Mouse (Mus musculus) kidney, adult 18-20 months (tissue): ENCODE measurements around the gene Phf5a.
A peak's percentile ranks its signal among the peaks of the same experiment; 100 is the strongest.
"Not testable (repeated sequence)": the region's sequence is repeated elsewhere in the genome, so short reads cannot be mapped to it uniquely, and the experiment has no call there.

ENCODE experiments used
- DNase-seq: peaks from one replicate; pipeline ENCODE4 v3.0.0; 2021

Phf5a gene

GRCm38 (mm10) chr15:81871604-81872261 lies at the start of gene Phf5a:
Gene Phf5a (minus strand): TSS chr15:81871911.
- peak; percentile 90 for DNase-seq

GRCm38 (mm10) chr15:81921255-81921654 lies 49.5 kb upstream of the Phf5a start:
- DNase-seq = no peak

- no peak for DNase-seq
Observed at GRCm38 (mm10) chr15:81920546-81921217, 49.0 kb upstream of the Phf5a start.

GRCm38 (mm10) chr15:81919062-81919461 lies 47.4 kb upstream of the Phf5a start:
- DNase-seq = peak; percentile 52

GRCm38 (mm10) chr15:81917621-81918463 lies 46.1 kb upstream of the Phf5a start:
- peak; percentile 81 for DNase-seq

- no peak for DNase-seq
Observed at GRCm38 (mm10) chr15:81917201-81917600, 45.5 kb upstream of the Phf5a start.

GRCm38 (mm10) chr15:81915663-81916062 lies 44.0 kb upstream of the Phf5a start:
- no peak for DNase-seq

- DNase-seq = no peak
Observed at GRCm38 (mm10) chr15:81914668-81915067, 43.0 kb upstream of the Phf5a start.

GRCm38 (mm10) chr15:81912498-81912897 lies 40.8 kb upstream of the Phf5a start:
- no peak for DNase-seq

- not testable (repeated sequence) for DNase-seq
Observed at GRCm38 (mm10) chr15:81908767-81909166, 37.1 kb upstream of the Phf5a start.

- DNase-seq = no peak
Observed at GRCm38 (mm10) chr15:81907953-81908352, 36.2 kb upstream of the Phf5a start.

- DNase-seq = peak; percentile 81
Observed at GRCm38 (mm10) chr15:81904939-81905338, 33.2 kb upstream of the Phf5a start.

- no peak for DNase-seq
Observed at GRCm38 (mm10) chr15:81898751-81899150, 27.0 kb upstream of the Phf5a start.

- DNase-seq = no peak
Observed at GRCm38 (mm10) chr15:81897607-81898285, 26.0 kb upstream of the Phf5a start.

- DNase-seq = no peak
Observed at GRCm38 (mm10) chr15:81896407-81896806, 24.7 kb upstream of the Phf5a start.

- peak; percentile 54 for DNase-seq
Observed at GRCm38 (mm10) chr15:81894002-81894401, 22.3 kb upstream of the Phf5a start.

GRCm38 (mm10) chr15:81891822-81892580 lies 20.3 kb upstream of the Phf5a start:
- DNase-seq = no peak

- DNase-seq = no peak
Observed at GRCm38 (mm10) chr15:81891140-81891802, 19.6 kb upstream of the Phf5a start.

- no peak for DNase-seq
Observed at GRCm38 (mm10) chr15:81889175-81889574, 17.5 kb upstream of the Phf5a start.

- no peak for DNase-seq
Observed at GRCm38 (mm10) chr15:81886795-81887550, 15.3 kb upstream of the Phf5a start.

- no peak for DNase-seq
Observed at GRCm38 (mm10) chr15:81885418-81885934, 13.8 kb upstream of the Phf5a start.
